Mouse (Mus musculus) CH12.LX (cell line): ENCODE data around the gene Maats1. TPM values are rescaled to one million over a fixed set of nuclear protein-coding genes. Genes with fewer than 3 reads are reported as not detected.

Experiments used
- DNase-seq: peaks from one replicate; pipeline ENCODE4 v3.0.0-alpha.2; 2013; ENCODE audit errors: extremely low read depth
- H3K27ac ChIP-seq: 2 replicates; pipeline ENCODE4 v1.5.1; 2012; ENCODE audit warnings: low read depth, mild to moderate bottlenecking, control low read depth, moderate library complexity; ENCODE audit not compliant: insufficient read depth
- H3K27me3 ChIP-seq: replicated peaks from 2 replicates; pipeline ENCODE3; 2012; ENCODE audit warnings: inconsistent platforms
- H3K36me3 ChIP-seq, 2 experiments: replicated peaks in 1 of 2; 2 replicates each; pipeline versions ENCODE3 to v1.6.1; 2012; ENCODE audit warnings: inconsistent platforms in 1 of 2, low read length in 1 of 2, mild to moderate bottlenecking in 1 of 2, mixed read lengths in 1 of 2, moderate library complexity in 1 of 2; ENCODE audit not compliant: control insufficient read depth in 1 of 2, insufficient read depth in 1 of 2
- H3K4me1 ChIP-seq, 2 experiments: 2 replicates each; pipeline ENCODE4 v1.6.1; 2012; ENCODE audit warnings: inconsistent platforms in 1 of 2, moderate library complexity in 1 of 2; ENCODE audit not compliant: insufficient read depth in 2 of 2, control insufficient read depth in 1 of 2
- H3K4me2 ChIP-seq: 2 replicates; pipeline ENCODE4 v1.6.1; 2012; ENCODE audit warnings: low read depth, mild to moderate bottlenecking, control low read depth; ENCODE audit not compliant: poor library complexity, insufficient read depth, severe bottlenecking
- H3K4me3 ChIP-seq, 3 experiments: fragments of 150-350 bp in 1 of 3; sonication (generic) in 1 of 3; replicated peaks in 1 of 3; 2 replicates each; pipeline versions ENCODE3 to v1.5.1; 2011 to 2012; ENCODE audit warnings: low read depth in 2 of 3, low read length in 2 of 3, mild to moderate bottlenecking in 2 of 3, moderate library complexity in 2 of 3, control low read depth in 1 of 3, improper control_type of control experiment in 1 of 3, inconsistent platforms in 1 of 3, mixed read lengths in 1 of 3; ENCODE audit not compliant: poor library complexity in 1 of 3
- H3K79me2 ChIP-seq: replicated peaks from 2 replicates; pipeline ENCODE4 v1.6.1; 2012; ENCODE audit warnings: mild to moderate bottlenecking, moderate library complexity; ENCODE audit not compliant: control insufficient read depth, poor library complexity, insufficient read depth, severe bottlenecking; ENCODE audit errors: extremely low read depth
- H3K9ac ChIP-seq: 2 replicates; pipeline ENCODE4 v1.6.1; 2012; ENCODE audit warnings: low read depth, mild to moderate bottlenecking, control low read depth, moderate library complexity; ENCODE audit not compliant: insufficient read depth
- H3K9me3 ChIP-seq: replicated peaks from 2 replicates; pipeline ENCODE3; 2012; ENCODE audit warnings: low read length, inconsistent platforms, mixed read lengths
- CHD2 ChIP-seq: IDR thresholded peaks from 2 replicates; pipeline ENCODE4 v1.6.1; 2011; ENCODE audit warnings: low read length, improper control_type of control experiment
- JUN ChIP-seq: IDR thresholded peaks from 2 replicates; pipeline ENCODE4 v1.6.1; 2011; ENCODE audit warnings: low read depth, mild to moderate bottlenecking, low read length, improper control_type of control experiment, moderate library complexity; ENCODE audit not compliant: insufficient read depth
- JUND ChIP-seq: conservative IDR thresholded peaks from 2 replicates; pipeline ENCODE4 v1.6.1; 2011; ENCODE audit warnings: low read depth, low read length, improper control_type of control experiment
- MAZ ChIP-seq: IDR thresholded peaks from 2 replicates; pipeline ENCODE4 v1.6.1; 2012; ENCODE audit warnings: low read depth, mild to moderate bottlenecking, inconsistent platforms, low read length, improper control_type of control experiment, moderate library complexity
- NRF1 ChIP-seq: IDR thresholded peaks from 2 replicates; pipeline ENCODE4 v1.6.1; 2014; ENCODE audit warnings: low read depth, mild to moderate bottlenecking, inconsistent platforms, low read length, improper control_type of control experiment, moderate library complexity
- POLR2AphosphoS2 ChIP-seq: IDR thresholded peaks from 2 replicates; pipeline ENCODE4 v1.6.1; 2011; ENCODE audit warnings: low read depth, low read length, improper control_type of control experiment
- RCOR1 ChIP-seq: conservative IDR thresholded peaks from 2 replicates; pipeline ENCODE4 v1.6.1; 2012; ENCODE audit warnings: low read depth, mild to moderate bottlenecking, inconsistent platforms, low read length, improper control_type of control experiment
- SIN3A ChIP-seq: IDR thresholded peaks from 2 replicates; pipeline ENCODE4 v1.6.1; 2012; ENCODE audit warnings: low read length, improper control_type of control experiment, inconsistent platforms
- SMC3 ChIP-seq: IDR thresholded peaks from 2 replicates; pipeline ENCODE4 v1.6.1; 2011; ENCODE audit warnings: low read depth, low read length, improper control_type of control experiment
- TBP ChIP-seq: conservative IDR thresholded peaks from 2 replicates; pipeline ENCODE4 v1.6.1; 2011; ENCODE audit warnings: low read depth, low read length, improper control_type of control experiment
- UBTF ChIP-seq: IDR thresholded peaks from 2 replicates; pipeline ENCODE4 v1.6.1; 2012; ENCODE audit warnings: low read depth, mild to moderate bottlenecking, inconsistent platforms, low read length, improper control_type of control experiment, moderate library complexity
- USF1 ChIP-seq: IDR thresholded peaks from 2 replicates; pipeline ENCODE4 v1.6.1; 2014; ENCODE audit warnings: low read depth, mild to moderate bottlenecking, inconsistent platforms, low read length, improper control_type of control experiment
- ZKSCAN1 ChIP-seq: IDR thresholded peaks from 2 replicates; pipeline ENCODE4 v1.6.1; 2012; ENCODE audit warnings: low read depth, inconsistent platforms, low read length, improper control_type of control experiment, borderline replicate concordance
- ZNF384 ChIP-seq: IDR thresholded peaks from 2 replicates; pipeline ENCODE4 v1.6.1; 2012; ENCODE audit warnings: low read depth, low read length, improper control_type of control experiment, inconsistent platforms
- dilution Hi-C: fragments of 300-500 bp; cut with MboI; formaldehyde crosslinking; loops from 2 replicates; pipeline ENCODE4 v1.14.3; 2020; ENCODE audit warnings: low sequenced_read_pairs; ENCODE audit not compliant: extremely low pct_unique_long_range_greater_than_20kb, extremely low pct_ligation_motif_present
- in situ Hi-C: fragments of 300-500 bp; cut with MboI; formaldehyde crosslinking; loops from 3 replicates; pipeline ENCODE4 v1.14.3; 2019; ENCODE audit warnings: low sequenced_read_pairs, low pct_ligation_motif_present, low pct_unique_long_range_greater_than_20kb, mixed read lengths
- polyA plus RNA-seq: library from polyadenylated mRNA; unstranded; fragments of >175 nt; gene quantifications from 2 replicates; pipeline ENCODE4 v1.2.1, GENCODE M21; 2012; ENCODE audit warnings: low read depth; ENCODE audit not compliant: insufficient read length
- total RNA-seq, 2 experiments: library from RNA; depleted of rRNA; stranded (reverse); fragments of 300-350 nt in 1 of 2; fragments of >200 nt in 1 of 2; gene quantifications; 2 replicates each; pipeline ENCODE4 v1.2.3; 2012 to 2014

The Maats1 gene
- total and polyA plus RNA-seq, 3 experiments: 1.9 to 3.9 (median 2.0) TPM

DNA sequence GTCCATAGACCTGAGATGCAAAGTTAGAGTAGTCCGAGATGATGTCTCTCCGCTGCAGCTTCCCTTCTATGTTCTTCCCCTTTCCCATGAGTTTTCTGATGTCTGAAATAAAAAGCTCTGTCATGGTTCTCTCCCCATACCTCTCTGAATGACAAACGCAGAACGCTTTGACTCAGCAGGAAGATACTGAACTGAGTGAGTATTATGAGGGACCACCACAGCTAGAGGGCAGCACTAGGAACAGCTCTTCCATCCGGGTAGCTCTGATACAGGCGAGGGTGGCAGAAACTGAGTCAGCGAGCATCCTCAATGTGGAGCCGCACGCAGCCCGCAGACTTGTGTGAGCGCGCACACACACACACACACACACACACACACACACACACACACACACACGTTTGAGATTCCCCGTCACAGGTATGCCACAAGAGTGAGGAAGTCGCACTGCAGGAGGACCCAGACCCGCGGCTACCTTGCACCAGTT is 20.4 kb downstream of the Maats1 start (continued):
- TF ChIP-seq USF1 (no peak), NRF1 (peak; percentile 40; the same call in 1 of the 2 replicates), TBP (no peak), POLR2AphosphoS2 (no peak), JUN (peak; percentile 82)

DNA sequence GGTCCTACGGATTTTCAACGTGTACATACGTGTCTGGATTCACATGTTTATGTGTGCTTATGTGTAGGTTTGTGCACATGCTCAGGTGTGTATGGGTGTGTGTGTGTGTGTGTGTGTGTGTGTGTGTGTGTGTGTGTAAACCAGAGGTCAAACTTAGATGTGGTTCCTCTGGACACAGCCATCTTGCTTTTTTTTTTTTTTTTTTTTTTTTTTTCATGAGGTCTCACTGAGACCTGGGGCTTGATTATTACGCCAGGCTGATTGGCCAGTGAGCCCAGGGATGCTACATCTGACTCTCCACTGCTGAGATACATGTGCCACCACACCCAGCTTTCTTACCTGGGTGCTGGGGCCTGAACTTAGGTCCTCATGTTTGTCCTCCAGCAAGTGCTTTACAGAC is 22.9 kb downstream of the Maats1 start:
- H3K4me2 ChIP-seq: no peak overlapping the region
- no peaks in the 10 kb centered on the region for H3K79me2 ChIP-seq
- peak; percentile 77 for TF ChIP-seq ZNF384
- no peak for TF ChIP-seq TBP
- H3K36me3 ChIP-seq: no peaks in the 10 kb centered on the region
- no peak overlapping the region for H3K4me3 ChIP-seq
- peaks cover 5 to 8% of the 10 kb centered on the region in 2 experiments; a peak in 3 of 4 replicates for H3K4me1 ChIP-seq
- H3K9me3 ChIP-seq: peaks cover 3% of the 10 kb centered on the region
- H3K27me3 ChIP-seq: no peaks in the 10 kb centered on the region
- no peak overlapping the region for H3K27ac ChIP-seq
- no peak for DNase-seq
- dilution Hi-C loops (no loop called here), in situ Hi-C loops (no loop called here)
- H3K9ac ChIP-seq: no peak overlapping the region

- dilution Hi-C loops: no loop called here
- in situ Hi-C loops: no loop called here
- Histone ChIP-seq H3K9me3 (peaks cover 3% of the 10 kb centered on the region), H3K4me2 (no peak overlapping the region), H3K79me2 (no peaks in the 10 kb centered on the region), H3K4me3 (no peak overlapping the region), H3K9ac (no peak overlapping the region), H3K36me3 (no peaks in the 10 kb centered on the region), H3K27ac (no peak overlapping the region), H3K4me1 (peaks cover 5 to 8% of the 10 kb centered on the region in 2 experiments; a peak in 3 of 4 replicates), H3K27me3 (no peaks in the 10 kb centered on the region)
- TF ChIP-seq SMC3 (no peak), JUND (no peak), CHD2 (no peak), POLR2AphosphoS2 (no peak), RCOR1 (no peak)
- DNase-seq: no peak
These were observed 23.5 kb downstream of the Maats1 start for GRCm38 (mm10) chr16:38318492-38318891.

DNA sequence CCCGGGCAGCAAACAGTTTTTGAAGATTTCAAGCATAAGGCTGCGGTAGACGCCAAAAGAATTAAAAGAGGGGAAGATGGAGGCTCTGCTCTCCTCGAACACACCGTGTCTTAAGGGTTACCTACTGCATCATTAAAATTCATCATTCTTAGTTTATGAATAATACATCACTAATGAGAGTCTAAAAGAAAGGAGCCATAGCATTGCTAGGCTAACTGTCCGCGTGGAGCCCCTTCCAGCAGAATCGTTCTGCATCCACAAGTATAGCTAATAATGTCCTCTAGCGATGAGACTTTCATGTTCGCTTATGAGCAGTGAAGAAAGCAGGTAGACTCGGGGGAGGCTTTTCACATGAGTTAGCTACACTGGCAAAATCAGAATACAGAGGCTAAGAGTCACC is 33.7 kb downstream of the Maats1 start:
- Histone ChIP-seq H3K4me3 (no peak overlapping the region), H3K79me2 (no peaks in the 10 kb centered on the region), H3K9ac (no peak overlapping the region), H3K27ac (no peak overlapping the region), H3K4me2 (no peak overlapping the region), H3K36me3 (peaks cover 0 to under 1% of the 10 kb centered on the region in 2 experiments), H3K27me3 (no peaks in the 10 kb centered on the region), H3K9me3 (peaks cover 2% of the 10 kb centered on the region), H3K4me1 (peaks cover 14 to 47% of the 10 kb centered on the region in 2 experiments)
- dilution Hi-C loops (no loop called here), in situ Hi-C loops (no loop called here)
- TF ChIP-seq CHD2 (no peak), MAZ (no peak), USF1 (no peak), SIN3A (no peak), RCOR1 (no peak), UBTF (no peak), ZKSCAN1 (no peak)
- DNase-seq: no peak
